Mouse (Mus musculus) monocyte, adult 5-6 weeks (primary cell): ENCODE results near the gene Arnt. TPM values are rescaled to one million over a fixed set of nuclear protein-coding genes. Genes with fewer than 3 reads are reported as not detected.
"Not testable (repeated sequence)": the region's sequence is repeated elsewhere in the genome, so short reads cannot be mapped to it uniquely, and the experiment has no call there.

Experiments
- ATAC-seq: fragments of 153-309, 156-312 bp; replicated peaks from 2 replicates; pipeline ENCODE4 v1.8.0; 2017; ENCODE audit warnings: mild to moderate bottlenecking; ENCODE audit not compliant: low TSS enrichment, insufficient number of reproducible peaks, severe bottlenecking, poor library complexity, low FRiP score
- total RNA-seq: library from RNA; stranded (forward); fragments of 200-1000, 200-491, 200-594 nt; gene quantifications from 3 replicates; pipeline ENCODE4 v1.2.3, GENCODE M21; 2017

Gene Arnt
- 30.7 to 46.7 TPM (median 44.1 TPM) in 3 replicates for total RNA-seq

DNA sequence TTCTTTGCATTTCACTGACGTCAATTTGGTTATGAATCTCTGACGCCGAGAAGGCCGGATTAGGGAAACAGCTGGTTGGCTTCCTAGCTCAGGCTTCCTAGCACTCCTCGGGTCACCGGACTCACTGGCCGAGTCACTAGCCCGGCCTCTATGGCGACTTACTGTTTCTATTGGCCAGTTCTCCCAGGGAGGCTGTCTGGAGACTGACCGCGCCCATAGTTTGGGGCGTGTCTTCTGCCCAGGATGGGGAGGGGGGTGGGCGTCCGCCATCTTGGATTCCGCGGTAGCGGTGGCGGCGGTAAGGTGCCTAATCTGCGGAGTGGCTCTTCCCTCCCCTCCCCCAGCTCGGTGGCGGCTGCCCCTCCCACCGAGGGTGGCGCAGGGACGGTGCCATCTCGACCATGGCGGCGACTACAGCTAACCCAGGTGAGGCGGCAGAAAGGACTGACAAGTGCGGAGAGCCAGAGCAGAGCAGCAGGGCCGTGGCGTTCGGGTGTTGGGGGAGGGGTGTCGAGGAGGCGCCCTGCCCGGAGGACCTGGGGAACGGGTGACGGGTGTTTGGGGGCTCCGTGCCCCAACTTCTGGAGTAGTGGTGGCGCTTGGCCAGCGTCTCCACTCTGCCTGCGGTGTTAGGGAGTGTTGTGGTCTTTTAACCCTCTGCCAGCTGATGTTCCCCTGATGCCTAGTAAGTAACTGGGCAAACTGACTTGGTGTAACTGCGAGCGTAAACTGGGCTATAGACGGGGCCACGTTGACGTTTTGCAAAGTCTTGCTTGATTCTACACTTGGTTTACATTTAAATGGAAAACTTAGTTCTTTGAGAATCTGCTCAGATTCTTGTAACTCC is at the start of gene Arnt:
TSS of gene Arnt (plus strand) at position 253 of the 847 bp plus-strand sequence.
- ATAC-seq: peak; percentile 100

GRCm38 (mm10) chr3:95385401-95386075 is 48.6 kb upstream of the Arnt start:
- ATAC-seq: no peak

- no peak for ATAC-seq
Observed at GRCm38 (mm10) chr3:95394385-95394784, 39.8 kb upstream of the Arnt start.

GRCm38 (mm10) chr3:95402741-95403140 is 31.4 kb upstream of the Arnt start, which contains the start of gene 4930558C23Rik:
Gene 4930558C23Rik, minus strand, starts transcription at chr3:95402841.
- no peak for ATAC-seq

GRCm38 (mm10) chr3:95407728-95408127 is 26.5 kb upstream of the Arnt start:
- no peak for ATAC-seq

- ATAC-seq: no peak
Observed at GRCm38 (mm10) chr3:95408852-95409251, 25.3 kb upstream of the Arnt start.

DNA sequence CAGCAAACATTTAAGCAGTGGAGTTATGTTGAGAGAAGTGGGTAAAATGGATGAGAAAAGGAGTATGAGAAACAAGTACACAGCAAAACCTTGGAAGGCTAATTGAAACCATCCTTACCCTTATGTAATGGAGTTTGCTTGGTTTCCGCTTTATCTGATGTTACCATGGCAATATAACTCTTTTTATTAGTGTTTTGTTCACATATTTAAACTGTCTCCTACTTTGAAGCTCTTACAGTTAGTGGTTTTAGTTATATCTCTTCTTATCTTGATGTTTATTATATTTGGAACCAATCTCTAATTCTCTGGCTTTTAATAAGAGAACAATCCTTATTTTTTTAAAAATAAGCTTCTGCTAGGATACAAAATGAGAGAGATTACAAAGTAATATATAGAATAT is 21.9 kb upstream of the Arnt start:
- ATAC-seq: no peak

GRCm38 (mm10) chr3:95417866-95418265 is 16.3 kb upstream of the Arnt start:
- no peak for ATAC-seq

DNA sequence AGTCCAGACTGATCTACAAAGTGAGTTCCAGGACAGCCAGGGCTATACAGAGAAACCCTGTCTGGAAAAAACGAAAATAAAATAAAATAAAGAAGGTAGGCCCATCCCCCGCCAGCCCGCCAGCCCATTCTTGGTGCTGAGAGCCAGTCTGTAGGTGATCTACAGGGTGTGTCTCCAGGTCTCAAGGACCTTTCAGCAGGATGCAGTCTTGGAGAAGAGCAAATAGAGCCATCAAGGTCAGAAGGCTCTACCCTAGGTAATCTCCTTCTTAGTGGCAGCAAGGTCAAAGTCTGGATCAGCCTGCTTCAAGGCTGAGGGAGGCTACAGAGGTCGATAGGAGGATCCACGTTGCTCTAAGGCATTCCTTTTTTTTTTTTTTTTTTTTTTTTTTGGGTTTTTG is 7.7 kb upstream of the Arnt start:
- not testable (repeated sequence) for ATAC-seq

DNA sequence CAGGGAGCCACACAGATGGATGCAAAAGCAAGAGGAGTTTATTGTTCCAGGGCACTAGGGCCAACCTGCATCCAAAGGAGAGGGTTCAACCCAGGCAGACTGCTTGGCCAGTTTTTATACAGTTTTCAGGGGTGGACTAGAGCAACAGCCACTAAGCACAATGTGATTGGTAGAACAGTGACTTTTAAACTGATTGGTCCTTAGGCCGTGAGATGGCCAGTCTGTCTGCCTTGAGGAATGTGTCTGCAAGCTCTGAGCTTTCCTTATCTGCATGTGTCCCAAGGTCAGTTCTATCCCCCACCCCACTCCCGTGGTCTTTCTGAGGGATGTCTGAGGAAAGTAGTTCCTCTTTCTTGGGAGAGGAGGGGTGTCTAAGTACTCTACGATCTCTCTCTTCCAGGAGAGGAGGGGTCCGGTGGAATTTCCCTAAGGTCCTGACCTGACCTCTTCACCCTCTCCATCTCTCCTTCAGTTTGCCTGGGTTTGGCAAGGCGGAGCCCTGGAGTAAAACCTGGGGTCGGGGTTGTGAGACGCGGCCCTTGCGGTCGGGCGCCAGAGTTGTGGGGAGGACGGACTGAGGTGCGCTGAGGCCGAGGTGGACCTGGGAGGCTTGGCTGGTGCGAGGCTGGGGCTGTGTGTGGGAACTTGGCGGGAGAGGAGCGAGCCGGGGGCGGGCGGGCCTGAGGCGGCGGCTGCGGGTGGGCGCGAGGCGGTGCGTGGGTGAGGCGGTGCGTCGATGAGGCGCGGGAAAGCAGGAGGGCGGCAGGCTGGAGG is 6.9 kb upstream of the Arnt start:
- peak; percentile 80 for ATAC-seq

- 0 out of 2 replicates have a peak, but pooled peaks have one; percentile 31 for ATAC-seq
Observed at GRCm38 (mm10) chr3:95427891-95428238, 6.3 kb upstream of the Arnt start.

GRCm38 (mm10) chr3:95428423-95428822 is 5.8 kb upstream of the Arnt start:
- ATAC-seq: peak; percentile 50; the same call in 1 of the 2 replicates

DNA sequence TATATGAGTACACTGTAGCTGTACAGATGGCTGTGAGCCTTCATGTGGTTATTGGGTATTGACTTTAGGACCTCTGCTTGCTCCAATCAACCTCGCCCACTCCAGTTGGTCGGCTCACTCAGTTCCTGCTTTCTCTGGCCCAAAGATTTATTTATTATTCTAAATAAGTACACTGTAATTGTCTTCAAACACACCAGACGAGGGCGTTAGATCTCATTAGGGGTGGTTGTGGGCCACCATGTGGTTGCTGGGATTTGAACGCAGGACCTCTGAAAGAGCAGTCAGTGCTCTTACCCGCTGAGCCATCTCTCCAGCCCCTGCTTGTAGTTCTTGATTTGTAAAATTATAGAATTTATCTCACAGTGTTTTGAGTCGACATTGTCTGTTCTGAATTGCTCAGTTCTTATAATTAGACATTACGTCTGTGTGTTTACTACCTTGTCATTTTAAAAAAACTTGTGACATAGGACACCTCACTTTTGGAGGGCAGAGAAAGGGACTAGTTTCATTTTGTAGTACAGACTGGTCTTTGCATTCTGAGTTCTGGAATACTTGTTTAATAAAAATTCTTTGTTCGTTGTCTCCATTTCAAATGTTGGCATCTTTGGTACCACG is 780 bp upstream of the Arnt start:
- ATAC-seq: no peak

DNA sequence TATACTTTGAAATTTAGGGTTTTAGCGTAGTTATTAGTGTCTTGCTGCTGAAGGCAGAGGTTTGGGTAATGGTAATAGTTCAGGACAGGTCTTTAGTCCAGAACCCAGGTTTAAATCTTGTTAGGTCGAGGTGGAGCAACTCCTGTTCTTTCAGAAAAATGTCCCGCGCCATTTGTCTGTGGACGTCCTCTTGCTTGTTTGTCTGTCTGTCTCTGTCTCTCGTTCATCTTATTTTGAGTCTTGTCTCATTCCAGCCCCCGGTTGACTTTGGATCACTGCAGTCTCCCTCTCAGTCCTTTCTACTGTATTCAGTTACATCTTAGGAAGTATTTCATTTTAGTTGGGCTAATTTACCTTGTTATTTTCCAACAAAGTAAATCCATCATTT is 789 bp downstream of the Arnt start:
- no peak for ATAC-seq

- no peak for ATAC-seq
Observed at GRCm38 (mm10) chr3:95435561-95435960, 1.4 kb downstream of the Arnt start.

GRCm38 (mm10) chr3:95438636-95439035 is 4.4 kb downstream of the Arnt start:
- not testable (repeated sequence) for ATAC-seq

DNA sequence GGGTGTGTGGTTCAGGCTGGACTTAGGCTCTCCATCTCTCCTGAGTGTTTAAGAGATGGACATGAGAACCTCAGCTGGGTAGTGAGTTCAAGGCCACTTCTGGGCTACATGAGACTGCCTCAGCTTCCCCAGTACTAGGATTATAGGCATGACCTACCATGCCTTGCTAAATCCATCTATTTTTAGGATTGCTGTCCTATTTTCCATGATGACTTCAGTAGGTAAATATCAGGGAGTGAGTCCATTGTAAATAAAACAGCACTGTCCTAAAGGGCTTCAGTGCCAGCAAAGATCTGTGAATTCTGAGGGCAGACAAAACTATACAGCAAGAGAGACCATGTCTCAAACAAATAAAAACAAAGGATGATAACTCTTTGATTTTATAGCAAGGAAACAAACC is 5.5 kb downstream of the Arnt start:
- no peak for ATAC-seq

- ATAC-seq: no peak
Observed at GRCm38 (mm10) chr3:95442406-95443117, 8.4 kb downstream of the Arnt start.
